Mouse (Mus musculus): ENCODE measurements at regions not wholly inside any gene's neighbourhood (a gene's known extent, or its start where the extent isn't known, plus 50 kb on each side); places are given as distances from the start of the nearest gene placed in this dataset.

DNA sequence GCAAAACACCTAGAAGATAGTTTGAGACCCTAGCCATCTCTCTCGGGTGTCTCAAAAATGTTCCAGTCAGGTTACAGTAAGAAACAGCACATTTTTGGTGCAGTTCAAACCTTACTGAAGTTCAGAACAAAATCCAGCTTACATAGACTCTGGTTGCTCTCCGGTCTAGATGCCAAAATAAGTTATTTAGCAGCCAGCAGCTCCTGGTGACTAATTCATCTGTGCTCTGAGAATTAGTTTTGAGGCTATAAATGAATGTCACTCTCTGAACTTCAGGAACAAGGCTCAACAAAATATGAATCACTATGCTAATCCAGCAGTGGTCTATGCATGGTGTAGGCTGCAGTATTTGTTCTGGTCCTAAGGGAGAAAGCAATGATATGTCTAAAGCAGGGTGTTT lies 238.6 kb downstream of the Rnf152 start:
- DNase-seq (ENCODE audit: low spot score in 2 of 2), result no peak

DNA sequence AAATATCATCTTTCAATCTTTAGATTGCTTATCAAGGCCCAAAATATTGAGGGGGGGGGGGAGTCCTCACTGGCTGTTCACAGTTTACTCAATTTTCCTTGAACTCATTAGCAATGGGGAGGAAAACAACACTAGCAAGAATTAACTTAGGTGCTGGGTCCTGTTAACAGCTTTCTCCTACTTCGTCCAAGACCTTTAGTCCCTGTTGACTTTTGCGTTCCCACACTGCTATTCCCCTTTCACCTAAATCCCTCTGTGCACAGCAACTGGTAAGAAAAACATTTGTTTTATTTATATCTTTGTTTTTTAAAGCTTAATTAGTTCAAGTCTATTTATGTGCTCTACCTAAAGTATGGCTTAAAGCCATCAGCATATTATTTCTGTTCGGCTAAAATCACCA lies 240.3 kb downstream of the Rnf152 start:
- no peak for DNase-seq (ENCODE audit: low spot score in 2 of 2)

DNA sequence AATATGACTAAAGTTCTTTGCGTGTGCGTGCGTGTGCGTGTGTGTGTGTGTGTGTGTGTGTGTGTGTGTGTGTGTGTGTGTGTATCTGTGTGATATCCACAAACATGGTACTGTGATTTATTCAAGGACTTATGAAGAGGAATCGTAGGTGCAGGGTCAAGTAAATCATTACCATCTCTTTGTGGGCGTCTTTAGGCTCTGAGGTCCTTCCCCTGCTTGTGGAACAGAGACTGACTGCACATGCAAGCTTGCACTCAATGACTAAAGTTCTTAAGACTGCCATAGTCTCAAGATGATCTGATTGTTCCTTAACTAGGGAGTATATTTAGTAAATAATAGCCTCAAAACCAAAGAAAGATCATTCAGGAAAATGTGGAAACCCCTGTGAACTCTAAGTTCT lies 241.1 kb downstream of the Rnf152 start:
- no peak for DNase-seq (ENCODE audit: low spot score in 2 of 2)

GRCm38 (mm10) chr1:105114835-105115234 lies 241.7 kb downstream of the Rnf152 start:
- DNase-seq (ENCODE audit: low spot score in 2 of 2), result no peak

GRCm38 (mm10) chr1:105112762-105113525 lies 243.6 kb downstream of the Rnf152 start:
- DNase-seq (ENCODE audit: low spot score in 2 of 2), result no peak

- DNase-seq (ENCODE audit: low spot score in 2 of 2), result no peak
Measured at GRCm38 (mm10) chr1:105111236-105111635, 245.3 kb downstream of the Rnf152 start.

DNA sequence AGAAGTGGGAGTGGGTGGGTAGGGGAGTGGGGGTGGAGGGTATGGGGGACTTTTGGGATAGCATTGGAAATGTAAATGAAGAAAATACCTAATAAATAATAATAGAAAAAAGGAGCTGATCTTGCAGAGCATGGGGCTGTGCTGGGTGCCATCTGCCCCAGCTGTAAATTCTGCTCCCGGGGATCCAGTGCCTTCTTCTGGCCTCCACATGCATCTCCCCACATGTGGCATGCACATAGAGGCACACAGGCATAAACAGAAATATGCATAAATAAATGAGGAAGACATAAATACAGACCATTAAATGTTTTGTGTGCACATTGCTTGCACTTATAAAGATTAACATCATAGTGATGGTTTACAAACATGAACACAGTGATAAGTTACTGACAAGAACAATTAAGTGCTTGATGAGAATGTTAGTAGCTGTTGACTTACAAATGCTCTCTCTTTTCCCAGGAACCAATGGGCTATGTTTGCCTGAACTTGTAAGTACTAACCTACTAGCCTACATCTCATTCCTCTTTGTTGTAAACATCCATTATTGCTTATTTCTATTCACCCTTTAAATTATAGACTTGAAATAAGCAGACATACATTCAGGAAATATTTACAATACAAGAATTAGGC lies 245.8 kb downstream of the Rnf152 start:
- no peak for DNase-seq (ENCODE audit: low spot score in 2 of 2)

GRCm38 (mm10) chr1:105107836-105108235 lies 248.7 kb downstream of the Rnf152 start:
- no peak for DNase-seq (ENCODE audit: low spot score in 2 of 2)

DNA sequence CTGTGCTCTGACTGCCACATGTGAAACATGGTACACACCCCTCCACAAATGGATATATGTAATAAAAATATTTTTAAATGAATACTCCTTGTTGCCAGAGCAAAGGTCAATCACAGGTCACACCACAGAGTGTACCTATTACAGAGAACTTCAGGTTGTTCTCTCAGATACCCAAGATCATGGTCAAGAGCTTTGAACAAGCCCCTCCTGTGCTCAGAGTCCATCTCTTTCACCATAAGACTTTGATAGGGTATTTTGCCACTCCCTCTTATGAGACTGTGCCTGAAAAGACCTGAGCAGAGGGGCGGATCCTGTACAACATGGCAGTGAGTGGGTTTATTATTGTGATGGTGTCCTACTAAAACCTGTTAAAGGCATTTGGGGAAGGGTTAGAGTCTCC lies 249.3 kb downstream of the Rnf152 start:
- DNase-seq (ENCODE audit: low spot score in 2 of 2), result no peak

- no peak for DNase-seq (ENCODE audit: low spot score in 2 of 2)
Measured at GRCm38 (mm10) chr1:105105211-105105610, 251.3 kb downstream of the Rnf152 start.

GRCm38 (mm10) chr1:105095091-105095490 lies 261.4 kb downstream of the Rnf152 start:
- DNase-seq (ENCODE audit: low spot score in 2 of 2), result no peak

- DNase-seq (ENCODE audit: low spot score in 2 of 2), result no peak
Measured at GRCm38 (mm10) chr1:105094500-105094899, 262.0 kb downstream of the Rnf152 start.

GRCm38 (mm10) chr1:105093875-105094274 lies 262.6 kb downstream of the Rnf152 start:
- DNase-seq (ENCODE audit: low spot score in 2 of 2), result no peak

DNA sequence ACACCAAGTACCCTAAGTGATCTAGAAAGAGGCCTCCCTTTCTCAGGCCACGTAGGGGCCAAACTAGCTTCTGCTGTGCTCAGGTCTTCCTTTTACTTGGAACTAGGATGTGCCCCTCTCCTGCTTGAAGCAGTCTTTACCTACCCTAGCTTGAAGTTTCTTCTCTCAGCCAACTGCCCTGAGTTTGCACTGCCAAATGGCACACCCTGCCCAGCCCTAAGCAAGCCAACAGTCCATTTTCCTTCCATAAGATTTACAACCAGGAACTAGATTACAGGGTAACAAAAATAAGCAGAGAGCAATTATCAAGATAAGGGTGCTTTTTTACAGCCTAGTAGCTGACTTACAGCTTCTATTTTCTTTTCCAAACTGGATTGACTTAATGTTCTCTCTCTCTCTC lies 263.5 kb downstream of the Rnf152 start:
- no peak for DNase-seq (ENCODE audit: low spot score in 2 of 2)

GRCm38 (mm10) chr1:105092309-105092904 lies 264.1 kb downstream of the Rnf152 start:
- DNase-seq (ENCODE audit: low spot score in 2 of 2), result no peak

DNA sequence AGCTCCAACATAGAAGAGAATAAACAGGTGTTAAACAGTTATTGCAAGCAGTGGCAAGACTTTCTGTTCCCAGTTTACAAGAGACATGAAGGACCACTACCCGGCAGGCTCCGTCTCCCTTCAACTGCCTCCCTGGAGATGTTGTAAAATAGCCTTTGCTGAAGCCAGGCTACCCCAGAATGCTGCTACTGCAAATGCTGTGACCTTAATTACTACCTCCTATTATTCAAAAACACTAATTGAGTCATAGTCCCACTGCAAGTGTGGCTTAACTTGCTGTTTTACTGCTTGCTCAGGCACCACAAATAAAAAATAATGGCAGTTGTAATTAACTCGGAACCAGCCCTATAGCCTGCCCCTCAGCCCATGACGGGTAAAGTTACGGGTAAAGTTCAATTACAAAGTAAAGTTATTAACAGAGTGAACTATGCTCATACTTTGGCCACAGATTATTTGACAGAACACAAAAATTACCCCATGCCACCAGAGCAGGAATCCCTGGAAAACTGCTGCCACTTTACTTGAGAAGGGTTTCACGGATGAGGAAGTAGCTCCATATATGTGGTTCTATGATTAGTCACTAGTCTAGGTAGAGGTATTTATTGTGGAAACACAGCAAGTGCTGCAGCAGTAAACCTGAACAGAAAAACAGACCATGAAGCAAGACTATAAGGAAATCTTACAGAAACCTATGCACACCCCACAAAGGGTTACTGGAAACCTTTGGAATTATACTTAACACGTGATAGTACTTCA lies 267.6 kb downstream of the Rnf152 start:
- DNase-seq (ENCODE audit: low spot score in 2 of 2), result no peak

- no peak for DNase-seq (ENCODE audit: low spot score in 2 of 2)
Measured at GRCm38 (mm10) chr1:105087623-105088022, 268.9 kb downstream of the Rnf152 start.

DNA sequence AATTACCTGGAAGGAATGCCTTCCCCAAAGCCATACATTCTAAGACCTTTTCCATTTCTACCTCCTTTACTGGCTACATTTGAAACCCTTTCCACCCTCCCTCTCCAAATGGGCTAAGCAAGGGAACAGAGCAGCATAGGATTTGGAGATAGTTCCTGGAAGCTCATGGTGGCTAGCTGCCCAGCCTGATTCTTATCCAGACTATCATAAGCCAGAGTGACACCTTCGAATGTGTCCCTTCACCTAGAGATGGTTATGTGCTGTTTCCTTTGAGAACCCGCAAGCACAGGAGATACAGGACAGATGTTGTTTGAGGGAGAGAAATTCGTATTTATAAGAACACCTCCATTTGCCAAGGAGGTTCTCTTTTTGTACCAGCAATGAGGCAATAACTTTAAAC lies 272.0 kb downstream of the Rnf152 start:
- DNase-seq (ENCODE audit: low spot score in 2 of 2), result no peak

DNA sequence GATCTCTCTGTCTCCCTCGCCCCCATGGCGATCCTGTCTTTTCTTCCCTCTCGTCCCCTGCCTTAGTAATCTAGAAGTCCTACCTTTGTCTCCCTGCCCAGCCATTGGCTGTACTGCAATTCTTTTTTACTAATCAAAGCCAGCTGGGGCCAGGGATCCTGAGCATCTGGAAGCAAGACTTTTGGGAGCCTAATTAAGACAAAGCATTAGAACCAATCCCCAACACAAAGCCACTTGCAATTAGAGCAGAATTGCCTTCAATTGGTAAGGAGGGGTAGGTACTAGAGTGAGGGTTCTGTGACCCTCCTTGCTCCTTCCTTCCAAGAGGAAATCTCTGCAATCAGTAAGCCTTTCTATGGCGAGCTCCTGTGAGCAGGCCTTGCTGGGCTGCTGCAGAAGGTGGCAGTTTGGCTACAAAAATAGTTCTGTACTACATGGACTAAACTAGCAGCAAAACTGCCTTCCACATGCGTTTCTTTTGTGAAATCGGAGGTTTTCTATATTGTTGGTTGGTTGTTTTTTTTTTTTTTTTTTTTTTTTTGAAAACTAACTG lies 272.9 kb downstream of the Rnf152 start:
- DNase-seq (ENCODE audit: low spot score in 2 of 2), result no peak

DNA sequence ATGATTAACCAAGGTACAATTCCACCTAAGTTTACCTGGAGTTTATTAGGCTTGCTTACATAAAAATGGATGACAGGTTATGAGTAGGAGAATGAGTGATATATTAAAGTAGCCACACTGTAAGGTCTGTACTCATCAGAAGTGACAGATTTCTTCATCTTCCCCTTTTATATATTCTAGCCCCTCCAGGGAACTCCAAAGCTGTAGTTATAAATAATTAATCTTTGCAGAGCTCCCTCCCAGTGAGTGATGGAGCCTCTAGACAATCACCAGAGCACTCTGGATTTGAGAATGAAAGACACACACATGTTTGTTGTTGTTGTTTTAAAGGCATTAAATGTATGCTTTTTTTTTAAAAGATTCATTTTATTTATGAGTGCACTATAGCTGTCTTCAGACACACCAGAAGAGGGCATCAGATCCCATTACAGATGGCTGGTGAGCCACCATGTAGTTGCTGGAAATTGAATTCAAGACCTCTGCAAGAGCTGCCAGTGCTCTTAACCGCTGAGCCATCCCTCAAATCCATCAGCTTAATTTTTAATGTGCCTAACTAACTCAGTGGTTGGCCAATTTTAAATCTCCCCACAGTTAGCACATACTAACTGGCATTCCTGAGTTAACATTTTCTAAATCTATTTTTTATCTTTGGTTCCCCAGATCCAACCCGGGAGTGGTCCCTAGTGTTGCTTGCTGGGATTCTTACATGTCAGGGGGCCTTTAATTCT lies 273.5 kb downstream of the Rnf152 start:
- DNase-seq (ENCODE audit: low spot score in 2 of 2), result no peak

DNA sequence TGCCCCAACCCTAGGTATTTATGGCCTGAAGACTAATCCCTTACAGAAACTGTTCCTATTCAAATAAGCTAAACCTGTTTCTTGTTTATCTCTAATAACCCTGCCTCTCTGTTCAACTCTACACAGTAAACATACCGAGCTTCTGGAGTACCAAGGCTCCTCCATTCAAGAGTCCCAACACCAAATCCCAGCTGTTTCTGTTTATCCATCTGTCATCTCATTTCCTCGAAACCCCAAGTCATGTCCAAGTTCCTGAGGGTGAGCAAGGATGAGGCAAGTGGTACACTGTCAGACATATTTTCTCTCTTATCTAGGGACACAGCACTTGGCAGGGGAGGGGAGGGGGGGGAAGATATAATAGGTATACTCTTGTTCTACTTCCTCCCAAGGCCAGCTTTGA lies 274.6 kb downstream of the Rnf152 start:
- DNase-seq (ENCODE audit: low spot score in 2 of 2), result no peak

Data from frontal cortex, postnatal 10 days (tissue).